Mouse (Mus musculus) embryonic facial prominence, embryonic 15.5 days (tissue): ENCODE results near the gene Tlnrd1. TPM values are rescaled to one million over a fixed set of nuclear protein-coding genes. Genes with fewer than 3 reads are reported as not detected.

Experiments
- ATAC-seq: fragments of 200-750 bp; cut with Nextera tagmentation; 2 replicates; pipeline ENCODE4 v1.8.0; 2017; ENCODE audit warnings: low read depth, moderate TSS enrichment; ENCODE audit not compliant: insufficient number of reproducible peaks, low FRiP score, low TSS enrichment
- H3K27ac ChIP-seq: fragments of 300-500 bp; sonication (generic); replicated peaks from 2 replicates; pipeline ENCODE4 v1.5.1; 2015; ENCODE audit warnings: mild to moderate bottlenecking, inconsistent platforms
- H3K27me3 ChIP-seq: fragments of 300-500 bp; sonication (generic); 2 replicates; pipeline ENCODE4 v1.6.1; 2015; ENCODE audit warnings: inconsistent platforms
- H3K36me3 ChIP-seq: fragments of 300-500 bp; sonication (generic); 2 replicates; pipeline ENCODE4 v1.6.1; 2015; ENCODE audit warnings: mild to moderate bottlenecking, inconsistent platforms
- H3K4me1 ChIP-seq: fragments of 300-500 bp; sonication (generic); 2 replicates; pipeline ENCODE4 v1.6.1; 2015; ENCODE audit warnings: inconsistent platforms
- H3K4me2 ChIP-seq: fragments of 300-500 bp; sonication (generic); replicated peaks from 2 replicates; pipeline ENCODE4 v1.6.1; 2015; ENCODE audit warnings: mild to moderate bottlenecking, inconsistent platforms
- H3K4me3 ChIP-seq: fragments of 300-500 bp; sonication (generic); replicated peaks from 2 replicates; pipeline ENCODE4 v1.5.1; 2015; ENCODE audit warnings: mild to moderate bottlenecking, inconsistent platforms
- H3K9ac ChIP-seq: fragments of 300-500 bp; sonication (generic); 2 replicates; pipeline ENCODE4 v1.6.1; 2015; ENCODE audit warnings: inconsistent platforms
- H3K9me3 ChIP-seq: fragments of 300-500 bp; sonication (generic); replicated peaks from 2 replicates; pipeline ENCODE4 v1.6.1; 2016; ENCODE audit warnings: inconsistent platforms
- WGBS: fragments of 180-500 bp; shearing (Covaris S2); methylation state at CpG from one replicate; pipeline ENCODE4 v1.1.7; 2015; 5-methylcytosine and 5-hydroxymethylcytosine counted together
- polyA plus RNA-seq: library from polyadenylated mRNA; unstranded; fragments of >200 nt; fragmentation: Nextera tagmentation; extraction: Ambion mirVana; gene quantifications from 2 replicates; pipeline ENCODE4 v1.2.1, GENCODE M21; 2015

The Tlnrd1 gene
- polyA plus RNA-seq, 1 experiment from 2014 or later, result 12.5 TPM

DNA sequence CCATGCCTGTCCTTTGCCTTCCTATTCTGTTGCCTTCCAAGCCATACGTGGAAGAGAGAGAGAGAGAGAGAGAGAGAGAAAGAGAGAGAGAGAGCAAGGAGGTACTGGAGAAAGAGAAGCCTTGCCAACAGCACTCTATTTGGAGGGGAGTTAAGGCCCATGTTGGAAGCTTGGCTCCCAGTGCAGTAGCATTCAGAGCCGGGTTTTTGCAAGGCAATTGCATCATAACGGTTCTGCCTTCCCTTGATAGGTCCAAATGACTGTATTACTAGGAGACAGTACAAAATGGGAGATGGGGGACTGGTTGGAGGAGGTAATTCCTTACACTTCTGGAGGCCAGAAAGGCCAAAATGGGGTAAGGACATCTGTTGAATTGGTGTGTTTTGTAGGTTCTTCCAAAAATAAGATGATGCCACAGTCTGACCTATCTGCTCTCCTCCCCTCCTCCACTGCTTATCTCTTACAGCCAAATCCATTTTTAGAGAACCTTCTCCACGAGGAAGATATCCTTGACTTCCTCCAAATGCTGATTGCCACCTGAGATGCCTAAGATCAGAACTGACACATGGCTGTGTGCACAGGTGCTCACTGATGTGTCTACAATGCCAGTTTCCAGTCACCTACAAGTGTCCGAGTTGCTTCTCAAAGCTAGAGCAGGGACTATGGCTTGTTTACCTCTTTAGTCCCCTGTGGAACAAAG lies 45.4 kb downstream of the Tlnrd1 start:
- WGBS, result 71% methylated on average over 5 of the region's 5 CpGs
- no peak for ATAC-seq
- Histone ChIP-seq H3K27ac (no peak overlapping the region), H3K4me2 (no peak overlapping the region), H3K27me3 (no peaks in the 10 kb centered on the region), H3K36me3 (no peaks in the 10 kb centered on the region), H3K9ac (no peak overlapping the region), H3K9me3 (no peaks in the 10 kb centered on the region), H3K4me3 (no peak overlapping the region), H3K4me1 (no peaks in the 10 kb centered on the region)

Other genes starting within 250 kb of the Tlnrd1 start
- gene Il16, start 138.6 kb downstream of the Tlnrd1 start, polyA plus RNA-seq, result 7.6 and 9.5 TPM in 2 replicates
- 7.0 and 14.1 TPM in 2 replicates for gene Cfap161, start 89.4 kb downstream of the Tlnrd1 start, polyA plus RNA-seq
- gene Mesd, start 161 bp upstream of the Tlnrd1 start, polyA plus RNA-seq, result 79.4 and 92.6 TPM in 2 replicates
- gene Cemip, start 202.2 kb upstream of the Tlnrd1 start, polyA plus RNA-seq, result 0.56 and 0.80 TPM in 2 replicates